Mouse (Mus musculus) hindbrain, embryonic 15.5 days (tissue): ENCODE measurements at regions not wholly inside any gene's neighbourhood (a gene's known extent, or its start where the extent isn't known, plus 50 kb on each side); places are given as distances from the start of the nearest gene placed in this dataset.

Experiments used
- ATAC-seq: fragments of 200-750 bp; cut with Nextera tagmentation; 2 replicates; pipeline ENCODE4 v1.8.0; 2017; ENCODE audit warnings: low read depth, moderate number of reproducible peaks, moderate TSS enrichment; ENCODE audit not compliant: low FRiP score
- H3K27ac ChIP-seq: fragments of 300-500 bp; sonication (generic); replicated peaks from 2 replicates; pipeline ENCODE4 v1.5.1; 2015; ENCODE audit warnings: mild to moderate bottlenecking, inconsistent platforms
- H3K27me3 ChIP-seq: fragments of 300-500 bp; sonication (generic); 2 replicates; pipeline ENCODE4 v1.6.1; 2015; ENCODE audit warnings: control low read depth, inconsistent platforms
- H3K36me3 ChIP-seq: fragments of 300-500 bp; sonication (generic); 2 replicates; pipeline ENCODE4 v1.6.1; 2015; ENCODE audit warnings: control low read depth, inconsistent platforms
- H3K4me1 ChIP-seq: fragments of 300-500 bp; sonication (generic); replicated peaks from 2 replicates; pipeline ENCODE4 v1.6.1; 2015; ENCODE audit warnings: control low read depth, inconsistent platforms
- H3K4me2 ChIP-seq: fragments of 300-500 bp; sonication (generic); 2 replicates; pipeline ENCODE4 v1.6.1; 2015; ENCODE audit warnings: moderate library complexity, mild to moderate bottlenecking, inconsistent platforms
- H3K4me3 ChIP-seq: fragments of 300-500 bp; sonication (generic); 2 replicates; pipeline ENCODE4 v1.5.1; 2015; ENCODE audit warnings: mild to moderate bottlenecking, inconsistent platforms
- H3K9ac ChIP-seq: fragments of 300-500 bp; sonication (generic); 2 replicates; pipeline ENCODE4 v1.6.1; 2015; ENCODE audit warnings: inconsistent platforms
- H3K9me3 ChIP-seq: fragments of 300-500 bp; sonication (generic); 2 replicates; pipeline ENCODE4 v1.6.1; 2016; ENCODE audit warnings: control low read depth, inconsistent platforms
- WGBS: fragments of 180-500 bp; shearing (Covaris S2); methylation state at CpG from one replicate; pipeline ENCODE4 v1.1.7; 2015; 5-methylcytosine and 5-hydroxymethylcytosine counted together

- no peak overlapping the region for H3K9ac ChIP-seq
- WGBS, result 78% methylated on average over 2 of the region's 2 CpGs
- no peak overlapping the region for H3K27ac ChIP-seq
- H3K27me3 ChIP-seq, result no peaks in the 10 kb centered on the region
- no peaks in the 10 kb centered on the region for H3K36me3 ChIP-seq
- no peaks in the 10 kb centered on the region for H3K9me3 ChIP-seq
- no peak overlapping the region for H3K4me3 ChIP-seq
- H3K4me2 ChIP-seq, result no peak overlapping the region
- H3K4me1 ChIP-seq, result no peaks in the 10 kb centered on the region
- ATAC-seq, result no peak
Measured at GRCm38 (mm10) chr3:37971240-37971639, 246.9 kb upstream of the Gm5148 start.

- Histone ChIP-seq H3K9me3 (no peaks in the 10 kb centered on the region), H3K9ac (no peak overlapping the region), H3K27me3 (no peaks in the 10 kb centered on the region), H3K36me3 (no peaks in the 10 kb centered on the region), H3K27ac (no peak overlapping the region), H3K4me3 (no peak overlapping the region), H3K4me2 (no peak overlapping the region), H3K4me1 (no peaks in the 10 kb centered on the region)
- no peak for ATAC-seq
Measured at GRCm38 (mm10) chr3:37968654-37969053, 244.4 kb upstream of the Gm5148 start.

GRCm38 (mm10) chr3:37965221-37965620 is 240.9 kb upstream of the Gm5148 start:
- no peak overlapping the region for H3K4me2 ChIP-seq
- WGBS, result 91% methylated on average over 4 of the region's 4 CpGs
- H3K27ac ChIP-seq, result no peak overlapping the region
- no peaks in the 10 kb centered on the region for H3K27me3 ChIP-seq
- no peaks in the 10 kb centered on the region for H3K36me3 ChIP-seq
- no peak for ATAC-seq
- no peaks in the 10 kb centered on the region for H3K4me1 ChIP-seq
- H3K9ac ChIP-seq, result no peak overlapping the region
- no peak overlapping the region for H3K4me3 ChIP-seq
- H3K9me3 ChIP-seq, result no peaks in the 10 kb centered on the region

- Histone ChIP-seq H3K27me3 (no peaks in the 10 kb centered on the region), H3K27ac (no peak overlapping the region), H3K9me3 (no peaks in the 10 kb centered on the region), H3K9ac (no peak overlapping the region), H3K4me1 (no peaks in the 10 kb centered on the region), H3K36me3 (no peaks in the 10 kb centered on the region), H3K4me2 (no peak overlapping the region), H3K4me3 (no peak overlapping the region)
- 84% methylated on average over 5 of the region's 5 CpGs for WGBS
- ATAC-seq, result no peak
Measured at GRCm38 (mm10) chr3:37964083-37964482, 239.8 kb upstream of the Gm5148 start.

- no peak overlapping the region for H3K4me2 ChIP-seq
- no peaks in the 10 kb centered on the region for H3K9me3 ChIP-seq
- no peak overlapping the region for H3K9ac ChIP-seq
- H3K4me3 ChIP-seq, result no peak overlapping the region
- no peak for ATAC-seq
- H3K4me1 ChIP-seq, result no peaks in the 10 kb centered on the region
- 74% methylated on average over 8 of the region's 8 CpGs for whole genome bisulfite sequencing
- no peaks in the 10 kb centered on the region for H3K36me3 ChIP-seq
- no peak overlapping the region for H3K27ac ChIP-seq
- no peaks in the 10 kb centered on the region for H3K27me3 ChIP-seq
Measured at GRCm38 (mm10) chr3:37962811-37963210, 238.5 kb upstream of the Gm5148 start.

- Histone ChIP-seq H3K4me1 (no peaks in the 10 kb centered on the region), H3K9me3 (no peaks in the 10 kb centered on the region), H3K36me3 (no peaks in the 10 kb centered on the region), H3K27ac (no peak overlapping the region), H3K27me3 (no peaks in the 10 kb centered on the region), H3K4me2 (no peak overlapping the region), H3K9ac (no peak overlapping the region), H3K4me3 (no peak overlapping the region)
- WGBS, result 69% methylated on average over 12 of the region's 12 CpGs
- no peak for ATAC-seq
Measured at GRCm38 (mm10) chr3:37962043-37962810, 237.9 kb upstream of the Gm5148 start.

- 64% methylated on average over 6 of the region's 6 CpGs for WGBS
- Histone ChIP-seq H3K4me2 (no peak overlapping the region), H3K4me1 (no peaks in the 10 kb centered on the region), H3K9ac (no peak overlapping the region), H3K4me3 (no peak overlapping the region), H3K27me3 (no peaks in the 10 kb centered on the region), H3K9me3 (no peaks in the 10 kb centered on the region), H3K27ac (no peak overlapping the region), H3K36me3 (no peaks in the 10 kb centered on the region)
- no peak for ATAC-seq
Measured at GRCm38 (mm10) chr3:37958361-37958978, 234.2 kb upstream of the Gm5148 start.

GRCm38 (mm10) chr3:37956543-37956942 is 232.3 kb upstream of the Gm5148 start:
- Histone ChIP-seq H3K4me2 (no peak overlapping the region), H3K4me3 (no peak overlapping the region), H3K9ac (no peak overlapping the region), H3K9me3 (no peaks in the 10 kb centered on the region), H3K36me3 (no peaks in the 10 kb centered on the region), H3K27ac (no peak overlapping the region), H3K27me3 (no peaks in the 10 kb centered on the region), H3K4me1 (no peaks in the 10 kb centered on the region)
- ATAC-seq, result no peak
- 93% methylated on average over 6 of the region's 6 CpGs for whole genome bisulfite sequencing

GRCm38 (mm10) chr3:37952891-37953290 is 228.6 kb upstream of the Gm5148 start:
- 73% methylated on average over 3 of the region's 3 CpGs for WGBS
- Histone ChIP-seq H3K27ac (no peak overlapping the region), H3K4me2 (no peak overlapping the region), H3K9me3 (peaks cover 6% of the 10 kb centered on the region; the same call in 1 of the 2 replicates), H3K27me3 (no peaks in the 10 kb centered on the region), H3K9ac (no peak overlapping the region), H3K4me1 (no peaks in the 10 kb centered on the region), H3K36me3 (no peaks in the 10 kb centered on the region), H3K4me3 (no peak overlapping the region)
- no peak for ATAC-seq

GRCm38 (mm10) chr3:37952251-37952650 is 228.0 kb upstream of the Gm5148 start:
- peaks cover 6% of the 10 kb centered on the region; the same call in 1 of the 2 replicates for H3K9me3 ChIP-seq
- no peaks in the 10 kb centered on the region for H3K36me3 ChIP-seq
- H3K4me2 ChIP-seq, result no peak overlapping the region
- no peak for ATAC-seq
- H3K4me1 ChIP-seq, result no peaks in the 10 kb centered on the region
- H3K27me3 ChIP-seq, result no peaks in the 10 kb centered on the region
- no peak overlapping the region for H3K27ac ChIP-seq
- no peak overlapping the region for H3K4me3 ChIP-seq
- H3K9ac ChIP-seq, result no peak overlapping the region

- H3K4me2 ChIP-seq, result no peak overlapping the region
Measured at GRCm38 (mm10) chr3:37943661-37944060, 219.4 kb upstream of the Gm5148 start.

GRCm38 (mm10) chr3:37940016-37940415 is 215.7 kb upstream of the Gm5148 start:
- no peaks in the 10 kb centered on the region for H3K36me3 ChIP-seq
- H3K27me3 ChIP-seq, result no peaks in the 10 kb centered on the region
- H3K9ac ChIP-seq, result no peak overlapping the region
- H3K4me2 ChIP-seq, result no peak overlapping the region
- H3K9me3 ChIP-seq, result no peaks in the 10 kb centered on the region
- no peak for ATAC-seq
- H3K4me3 ChIP-seq, result no peak overlapping the region
- WGBS, result 79% methylated on average over 3 of the region's 3 CpGs
- peaks cover 11% of the 10 kb centered on the region for H3K4me1 ChIP-seq
- H3K27ac ChIP-seq, result no peak overlapping the region

More at GRCm38 (mm10) chr3:37943661-37944060, 219.4 kb upstream of the Gm5148 start:
- no peak overlapping the region for H3K9ac ChIP-seq
- no peaks in the 10 kb centered on the region for H3K4me1 ChIP-seq
- no peaks in the 10 kb centered on the region for H3K36me3 ChIP-seq
- no peak overlapping the region for H3K4me3 ChIP-seq
- ATAC-seq, result no peak
- no peak overlapping the region for H3K27ac ChIP-seq
- H3K9me3 ChIP-seq, result no peaks in the 10 kb centered on the region
- no peaks in the 10 kb centered on the region for H3K27me3 ChIP-seq

GRCm38 (mm10) chr3:37938870-37939269 is 214.6 kb upstream of the Gm5148 start:
- H3K27ac ChIP-seq, result no peak overlapping the region
- no peak for ATAC-seq
- no peak overlapping the region for H3K4me3 ChIP-seq
- 96% methylated on average over 11 of the region's 11 CpGs for WGBS
- H3K9me3 ChIP-seq, result no peaks in the 10 kb centered on the region
- H3K4me1 ChIP-seq, result peaks cover 12% of the 10 kb centered on the region
- H3K9ac ChIP-seq, result no peak overlapping the region
- H3K4me2 ChIP-seq, result no peak overlapping the region
- H3K27me3 ChIP-seq, result no peaks in the 10 kb centered on the region
- H3K36me3 ChIP-seq, result no peaks in the 10 kb centered on the region
